Mouse (Mus musculus): ENCODE results near the gene Hspa1l. TPM values are rescaled to one million over a fixed set of nuclear protein-coding genes. Genes with fewer than 3 reads are reported as not detected.
"Not testable (repeated sequence)": the region's sequence is repeated elsewhere in the genome, so short reads cannot be mapped to it uniquely, and the experiment has no call there.

Hspa1l gene
- polyA plus RNA-seq, 1 experiment = not detected

- TF ChIP-seq POLR2A (IDR thresholded peaks at IDR 0.05; ENCODE audit: borderline replicate concordance, low read depth, low read length) = no peak
- no peak for TF ChIP-seq CTCF (IDR thresholded peaks at IDR 0.05; ENCODE audit: low read depth, low read length)
- Histone ChIP-seq H3K4me1 (ENCODE audit: control insufficient read depth, insufficient read depth, low read length) (peaks cover 10% of the 10 kb centered on the region), H3K27ac (ENCODE audit: insufficient read depth, low read depth, low read length) (no peak overlapping the region), H3K4me3 (ENCODE audit: insufficient read depth, low read length) (peak overlapping the region; percentile 91; the same call in 1 of the 2 replicates)
Observed at GRCm38 (mm10) chr17:35003022-35003838, 30.7 kb downstream of the Hspa1l start.

- no peak overlapping the region for H3K27ac ChIP-seq (ENCODE audit: insufficient read depth, low read depth, low read length)
- TF ChIP-seq POLR2A (IDR thresholded peaks at IDR 0.05; ENCODE audit: borderline replicate concordance, low read depth, low read length) = no peak
- TF ChIP-seq CTCF (IDR thresholded peaks at IDR 0.05; ENCODE audit: low read depth, low read length) = no peak
- H3K4me1 ChIP-seq (ENCODE audit: control insufficient read depth, insufficient read depth, low read length) = peaks cover 8% of the 10 kb centered on the region
- H3K4me3 ChIP-seq (ENCODE audit: insufficient read depth, low read length) = no peak overlapping the region
Observed at GRCm38 (mm10) chr17:35004075-35004717, 31.7 kb downstream of the Hspa1l start.

GRCm38 (mm10) chr17:35005158-35005557 is 32.7 kb downstream of the Hspa1l start:
- no peak for TF ChIP-seq POLR2A (IDR thresholded peaks at IDR 0.05; ENCODE audit: borderline replicate concordance, low read depth, low read length)
- no peak for TF ChIP-seq CTCF (IDR thresholded peaks at IDR 0.05; ENCODE audit: low read depth, low read length)
- Histone ChIP-seq H3K4me3 (ENCODE audit: insufficient read depth, low read length) (no peak overlapping the region), H3K27ac (ENCODE audit: insufficient read depth, low read depth, low read length) (no peak overlapping the region), H3K4me1 (ENCODE audit: control insufficient read depth, insufficient read depth, low read length) (peaks cover 8% of the 10 kb centered on the region)

- H3K4me1 ChIP-seq (ENCODE audit: control insufficient read depth, insufficient read depth, low read length); H3K4me3 ChIP-seq (ENCODE audit: insufficient read depth, low read length); H3K27ac ChIP-seq (ENCODE audit: insufficient read depth, low read depth, low read length): not testable (repeated sequence)
Observed at GRCm38 (mm10) chr17:35005902-35006301, 33.4 kb downstream of the Hspa1l start.

GRCm38 (mm10) chr17:35007387-35007991 is 35.0 kb downstream of the Hspa1l start:
- peak; percentile 38; the same call in 1 of the 2 replicates for TF ChIP-seq CTCF (IDR thresholded peaks at IDR 0.05; ENCODE audit: low read depth, low read length)
- no peak for TF ChIP-seq POLR2A (IDR thresholded peaks at IDR 0.05; ENCODE audit: borderline replicate concordance, low read depth, low read length)
- Histone ChIP-seq H3K27ac (ENCODE audit: insufficient read depth, low read depth, low read length) (no peak overlapping the region), H3K4me3 (ENCODE audit: insufficient read depth, low read length) (no peak overlapping the region), H3K4me1 (ENCODE audit: control insufficient read depth, insufficient read depth, low read length) (peaks cover 8% of the 10 kb centered on the region)

GRCm38 (mm10) chr17:35009586-35009985 is 37.1 kb downstream of the Hspa1l start:
- H3K4me1 ChIP-seq (ENCODE audit: control insufficient read depth, insufficient read depth, low read length) = no peaks in the 10 kb centered on the region
- no peak overlapping the region for H3K27ac ChIP-seq (ENCODE audit: insufficient read depth, low read depth, low read length)
- H3K4me3 ChIP-seq (ENCODE audit: insufficient read depth, low read length) = no peak overlapping the region
- TF ChIP-seq POLR2A (IDR thresholded peaks at IDR 0.05; ENCODE audit: borderline replicate concordance, low read depth, low read length) (no peak), CTCF (IDR thresholded peaks at IDR 0.05; ENCODE audit: low read depth, low read length) (no peak)

GRCm38 (mm10) chr17:35011440-35011839 is 38.9 kb downstream of the Hspa1l start:
- Histone ChIP-seq H3K27ac (ENCODE audit: insufficient read depth, low read depth, low read length) (no peak overlapping the region), H3K4me3 (ENCODE audit: insufficient read depth, low read length) (no peak overlapping the region), H3K4me1 (ENCODE audit: control insufficient read depth, insufficient read depth, low read length) (no peaks in the 10 kb centered on the region)
- TF ChIP-seq POLR2A (IDR thresholded peaks at IDR 0.05; ENCODE audit: borderline replicate concordance, low read depth, low read length) = no peak
- TF ChIP-seq CTCF (IDR thresholded peaks at IDR 0.05; ENCODE audit: low read depth, low read length) = no peak

GRCm38 (mm10) chr17:35012430-35012829 is 39.9 kb downstream of the Hspa1l start:
- no peak for TF ChIP-seq POLR2A (IDR thresholded peaks at IDR 0.05; ENCODE audit: borderline replicate concordance, low read depth, low read length)
- no peak for TF ChIP-seq CTCF (IDR thresholded peaks at IDR 0.05; ENCODE audit: low read depth, low read length)
- Histone ChIP-seq H3K4me1 (ENCODE audit: control insufficient read depth, insufficient read depth, low read length) (no peaks in the 10 kb centered on the region), H3K4me3 (ENCODE audit: insufficient read depth, low read length) (no peak overlapping the region), H3K27ac (ENCODE audit: insufficient read depth, low read depth, low read length) (no peak overlapping the region)

- TF ChIP-seq CTCF (IDR thresholded peaks at IDR 0.05; ENCODE audit: low read depth, low read length) = no peak
- no peak for TF ChIP-seq POLR2A (IDR thresholded peaks at IDR 0.05; ENCODE audit: borderline replicate concordance, low read depth, low read length)
- no peak overlapping the region for H3K4me3 ChIP-seq (ENCODE audit: insufficient read depth, low read length)
- H3K4me1 ChIP-seq (ENCODE audit: control insufficient read depth, insufficient read depth, low read length) = no peaks in the 10 kb centered on the region
- H3K27ac ChIP-seq (ENCODE audit: insufficient read depth, low read depth, low read length) = no peak overlapping the region
Observed at GRCm38 (mm10) chr17:35013221-35013620, 40.7 kb downstream of the Hspa1l start.

- Histone ChIP-seq H3K4me1 (ENCODE audit: control insufficient read depth, insufficient read depth, low read length) (no peaks in the 10 kb centered on the region), H3K4me3 (ENCODE audit: insufficient read depth, low read length) (no peak overlapping the region), H3K27ac (ENCODE audit: insufficient read depth, low read depth, low read length) (no peak overlapping the region)
- TF ChIP-seq POLR2A (IDR thresholded peaks at IDR 0.05; ENCODE audit: borderline replicate concordance, low read depth, low read length) (no peak), CTCF (IDR thresholded peaks at IDR 0.05; ENCODE audit: low read depth, low read length) (no peak)
Observed at GRCm38 (mm10) chr17:35015296-35015695, 42.8 kb downstream of the Hspa1l start.

Data from bone marrow macrophage, adult 2 months (primary cell).